Mouse (Mus musculus) heart, embryonic 14.5 days (tissue): ENCODE measurements around the gene Nudt22. TPM values are rescaled to one million over a fixed set of nuclear protein-coding genes. Genes with fewer than 3 reads are reported as not detected.
"Not testable (repeated sequence)": the region's sequence is repeated elsewhere in the genome, so short reads cannot be mapped to it uniquely, and the experiment has no call there.

Source experiments
- ATAC-seq: fragments of 200-750 bp; cut with Nextera tagmentation; 2 replicates; pipeline ENCODE4 v1.8.0; 2017; ENCODE audit warnings: low read depth, moderate TSS enrichment; ENCODE audit not compliant: insufficient number of reproducible peaks, insufficient read depth, low FRiP score
- H3K27ac ChIP-seq, 2 experiments: fragments of 200-500 bp in 1 of 2; fragments of 300-500 bp in 1 of 2; sonication (generic) in 1 of 2; replicated peaks in 1 of 2; 2 replicates each; pipeline ENCODE4 v1.5.1; 2012 to 2014; ENCODE audit warnings: low read depth in 2 of 2, low read length in 2 of 2, control low read depth in 1 of 2, mild to moderate bottlenecking in 1 of 2, mixed read lengths in 1 of 2; ENCODE audit not compliant: control insufficient read depth in 1 of 2, insufficient read depth in 1 of 2
- H3K27me3 ChIP-seq: fragments of 300-500 bp; sonication (generic); 2 replicates; pipeline ENCODE4 v1.6.1; 2014; ENCODE audit warnings: mild to moderate bottlenecking, low read length, control low read depth; ENCODE audit not compliant: control insufficient read depth, insufficient read depth
- H3K36me3 ChIP-seq: fragments of 300-500 bp; sonication (generic); 2 replicates; pipeline ENCODE4 v1.6.1; 2014; ENCODE audit warnings: mild to moderate bottlenecking, control low read depth, low read length, mixed read lengths; ENCODE audit not compliant: control insufficient read depth, insufficient read depth
- H3K4me1 ChIP-seq, 2 experiments: fragments of 200-500 bp in 1 of 2; fragments of 300-500 bp in 1 of 2; sonication (generic) in 1 of 2; 2 replicates each; pipeline ENCODE4 v1.6.1; 2012 to 2014; ENCODE audit warnings: low read length in 2 of 2, control low read depth in 1 of 2, mixed read lengths in 1 of 2; ENCODE audit not compliant: control insufficient read depth in 2 of 2, insufficient read depth in 2 of 2
- H3K4me2 ChIP-seq: fragments of 300-500 bp; sonication (generic); 2 replicates; pipeline ENCODE4 v1.6.1; 2014; ENCODE audit warnings: mild to moderate bottlenecking, low read length
- H3K4me3 ChIP-seq, 2 experiments: fragments of 200-500 bp in 1 of 2; fragments of 300-500 bp in 1 of 2; sonication (generic) in 1 of 2; 2 replicates each; pipeline ENCODE4 v1.5.1; 2012 to 2014; ENCODE audit warnings: low read length in 2 of 2, mild to moderate bottlenecking in 2 of 2, control low read depth in 1 of 2, low read depth in 1 of 2, moderate library complexity in 1 of 2; ENCODE audit not compliant: control insufficient read depth in 1 of 2, insufficient read depth in 1 of 2
- H3K9ac ChIP-seq: fragments of 300-500 bp; sonication (generic); 2 replicates; pipeline ENCODE4 v1.6.1; 2014; ENCODE audit warnings: mild to moderate bottlenecking, low read length
- H3K9me3 ChIP-seq: fragments of 300-500 bp; sonication (generic); 2 replicates; pipeline ENCODE4 v1.6.1; 2016; ENCODE audit warnings: low read length, control low read depth; ENCODE audit not compliant: control insufficient read depth
- WGBS: fragments of 180-500 bp; shearing (Covaris S2); extraction: QIAGEN DNeasy Blood & Tissue Kit; methylation state at CpG from one replicate; pipeline ENCODE4 v1.1.7; 2014; 5-methylcytosine and 5-hydroxymethylcytosine counted together
- polyA plus RNA-seq: library from polyadenylated mRNA; unstranded; fragments of >200 nt; fragmentation: Nextera tagmentation; extraction: Ambion mirVana; gene quantifications from 2 replicates; pipeline ENCODE4 v1.2.1, GENCODE M21; 2014

The Nudt22 gene
- polyA plus RNA-seq, 1 experiment from 2014 or later, result 29.7 TPM

DNA sequence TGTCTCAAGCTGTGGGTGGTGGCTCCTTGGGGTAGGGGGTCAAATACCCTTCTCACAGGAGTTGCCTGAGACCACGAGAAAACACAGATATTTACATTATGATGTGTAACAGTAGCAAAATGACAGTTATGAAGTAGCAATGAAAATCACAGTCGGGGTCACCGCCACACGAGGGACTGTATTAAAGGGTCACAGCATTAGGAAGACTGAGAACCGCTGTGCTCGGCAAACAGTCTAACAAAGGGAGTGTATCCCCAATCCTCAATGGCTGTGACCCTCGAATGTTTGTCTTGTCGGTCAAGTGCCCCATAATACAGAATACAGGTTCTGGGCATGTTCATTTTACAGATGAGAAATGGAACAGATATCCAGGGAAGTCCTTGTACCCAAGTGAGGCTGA lies 1.9 kb downstream of the Nudt22 start:
- Histone ChIP-seq H3K36me3 (peaks cover 17% of the 10 kb centered on the region), H3K27ac (no peak overlapping the region), H3K4me1 (peaks cover 18 to 35% of the 10 kb centered on the region in 2 experiments), H3K27me3 (no peaks in the 10 kb centered on the region), H3K4me2 (no peak overlapping the region), H3K9ac (no peak overlapping the region), H3K9me3 (no peaks in the 10 kb centered on the region), H3K4me3 (no peak overlapping the region)
- 93% methylated on average over 8 of the region's 8 CpGs for WGBS
- no peak for ATAC-seq

GRCm38 (mm10) chr19:6993011-6993770 lies 2.7 kb downstream of the Nudt22 start:
- peak overlapping the region; percentile 78 for H3K4me2 ChIP-seq
- no peaks in the 10 kb centered on the region for H3K27me3 ChIP-seq
- H3K36me3 ChIP-seq, result peaks cover 9% of the 10 kb centered on the region; the same call in 1 of the 2 replicates
- peak overlapping the region; percentile 79 to 81 for H3K27ac ChIP-seq
- H3K9me3 ChIP-seq, result no peaks in the 10 kb centered on the region
- H3K4me3 ChIP-seq, result peak overlapping the region; percentile 52 to 61
- H3K9ac ChIP-seq, result peak overlapping the region; percentile 75
- peaks cover 20 to 38% of the 10 kb centered on the region in 2 experiments for H3K4me1 ChIP-seq
- 61% methylated on average over 14 of the region's 14 CpGs for WGBS
- no peak for ATAC-seq

DNA sequence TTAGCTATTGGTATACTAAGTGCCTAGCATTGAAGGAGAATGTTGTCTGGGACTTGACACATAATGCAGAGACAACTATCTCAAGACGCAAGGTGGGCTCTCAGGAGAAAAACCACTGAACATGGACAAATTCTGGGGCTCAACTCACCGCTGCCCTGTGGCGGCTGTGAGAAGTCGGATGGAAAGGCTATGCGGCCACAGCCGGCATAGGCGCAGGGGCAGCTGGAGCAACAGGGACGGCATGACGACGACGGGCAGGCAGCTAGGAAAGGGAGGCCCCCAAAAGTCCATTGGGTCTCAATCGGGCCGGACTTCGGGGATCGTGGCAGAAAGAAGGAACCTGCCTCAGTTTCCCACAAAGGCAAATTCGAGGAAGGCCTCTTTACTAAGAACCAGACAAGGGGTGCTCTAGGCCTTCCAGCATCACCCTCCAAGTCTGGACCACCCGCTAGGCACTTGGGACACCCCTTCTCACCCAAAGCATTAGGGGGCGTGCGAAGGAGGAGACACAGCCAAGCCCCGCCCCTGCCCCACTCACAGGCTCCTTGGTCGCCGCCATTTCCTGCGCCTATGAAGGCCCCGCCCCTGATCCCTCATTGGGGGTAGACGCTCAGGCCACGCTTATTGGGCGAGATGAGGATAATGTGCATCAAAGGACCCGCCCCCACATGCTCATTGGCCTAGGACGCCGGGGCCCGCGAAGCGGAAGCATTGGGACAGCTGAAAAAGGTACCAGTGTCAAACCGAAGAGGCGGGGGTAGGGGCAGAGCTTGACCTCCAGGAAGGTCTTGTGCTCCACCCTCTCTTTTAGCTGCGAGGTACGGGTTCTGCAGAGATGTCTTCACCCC lies 3.7 kb downstream of the Nudt22 start, which contains the start of gene Dnajc4:
Dnajc4 (minus strand) TSS at position 562 of the 848 bp plus-strand sequence.
- peaks cover 25 to 40% of the 10 kb centered on the region in 2 experiments for H3K4me1 ChIP-seq
- H3K9ac ChIP-seq, result peak within 1 kb of the TSS; percentile 81
- H3K27me3 ChIP-seq, result no peaks in the 10 kb centered on the region
- H3K4me3 ChIP-seq, result peak within 1 kb of the TSS; percentile 52 to 72
- peak within 1 kb of the TSS; percentile 79 to 81 for H3K27ac ChIP-seq
- peak within 1 kb of the TSS; percentile 78 for H3K4me2 ChIP-seq
- no peaks in the 10 kb centered on the region for H3K9me3 ChIP-seq
- ATAC-seq, result peak; percentile 89
- H3K36me3 ChIP-seq, result peaks cover 9% of the 10 kb centered on the region; the same call in 1 of the 2 replicates
- WGBS, result 2% methylated on average over 37 of the region's 37 CpGs

- WGBS, result 88% methylated on average over 6 of the region's 6 CpGs
- H3K4me2 ChIP-seq, result not testable (repeated sequence)
Observed at GRCm38 (mm10) chr19:6991166-6991565, 4.8 kb downstream of the Nudt22 start.

GRCm38 (mm10) chr19:6990712-6991111 lies 5.2 kb downstream of the Nudt22 start:
- Histone ChIP-seq H3K27ac (no peak overlapping the region), H3K4me2 (no peak overlapping the region), H3K4me1 (peaks cover 24 to 40% of the 10 kb centered on the region in 2 experiments), H3K9me3 (no peaks in the 10 kb centered on the region), H3K4me3 (no peak overlapping the region), H3K27me3 (no peaks in the 10 kb centered on the region), H3K36me3 (peaks cover 12% of the 10 kb centered on the region), H3K9ac (no peak overlapping the region)
- no peak for ATAC-seq
- WGBS, result 86% methylated on average over 6 of the region's 6 CpGs

More at GRCm38 (mm10) chr19:6991166-6991565, 4.8 kb downstream of the Nudt22 start:
- not testable (repeated sequence) for H3K9ac ChIP-seq, H3K36me3 ChIP-seq, ATAC-seq, H3K4me3 ChIP-seq, H3K27ac ChIP-seq, H3K27me3 ChIP-seq, H3K9me3 ChIP-seq
- H3K4me1 ChIP-seq, result peaks cover 21 to 35% of the 10 kb centered on the region in 2 experiments

DNA sequence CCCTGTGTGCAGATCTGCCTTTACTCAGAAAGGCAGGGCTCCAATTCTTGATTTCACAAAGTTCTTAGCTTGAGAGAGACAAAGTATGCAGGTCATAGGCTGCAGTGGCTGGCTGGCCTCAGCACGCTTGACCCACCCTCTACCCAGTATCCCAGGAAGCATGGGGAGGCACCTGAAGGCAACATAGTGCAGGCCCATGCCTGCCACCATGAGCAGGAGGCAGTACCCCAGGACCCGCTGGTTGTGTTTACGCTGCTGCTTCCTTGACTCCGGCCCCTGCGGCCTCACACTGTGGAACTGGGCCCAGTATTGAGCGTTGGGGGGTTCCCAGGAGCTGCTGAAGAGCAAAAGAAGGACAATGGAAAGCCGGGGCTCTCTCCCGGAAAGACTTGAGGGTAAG lies 6.7 kb downstream of the Nudt22 start:
- 90% methylated on average over 8 of the region's 8 CpGs for WGBS
- no peak overlapping the region for H3K27ac ChIP-seq
- H3K9ac ChIP-seq, result no peak overlapping the region
- no peaks in the 10 kb centered on the region for H3K27me3 ChIP-seq
- no peak overlapping the region for H3K4me2 ChIP-seq
- ATAC-seq, result no peak
- H3K36me3 ChIP-seq, result peaks cover 25% of the 10 kb centered on the region
- H3K4me1 ChIP-seq, result peaks cover 16 to 30% of the 10 kb centered on the region in 2 experiments
- H3K9me3 ChIP-seq, result no peaks in the 10 kb centered on the region
- H3K4me3 ChIP-seq, result no peak overlapping the region

- ATAC-seq, result no peak; the same call in 1 of the 2 replicates
- Histone ChIP-seq H3K27ac (peak overlapping the region; percentile 91 to 98), H3K36me3 (peaks cover 33% of the 10 kb centered on the region), H3K4me3 (peak overlapping the region; percentile 69 to 81), H3K9ac (peak overlapping the region; percentile 90), H3K4me2 (peak overlapping the region; percentile 75), H3K27me3 (no peaks in the 10 kb centered on the region), H3K9me3 (no peaks in the 10 kb centered on the region), H3K4me1 (peaks cover 12 to 24% of the 10 kb centered on the region in 2 experiments)
- 7% methylated on average over 8 of the region's 8 CpGs for WGBS
Observed at GRCm38 (mm10) chr19:6987904-6988285, 8.0 kb downstream of the Nudt22 start.
